Mouse (Mus musculus) spleen, adult 2 months (tissue): ENCODE data around the gene Eml2. TPM values are rescaled to one million over a fixed set of nuclear protein-coding genes. Genes with fewer than 3 reads are reported as not detected.

ENCODE experiments used
- DNase-seq, 2 experiments: peaks; one replicate each; pipeline versions ENCODE4 v3.0.0 to v3.0.0-alpha.2; 2012 to 2021; ENCODE audit warnings: low spot score in 2 of 2, low read depth in 1 of 2
- H3K27ac ChIP-seq: fragments of 200-500 bp; 2 replicates; pipeline ENCODE4 v1.5.1; 2012; ENCODE audit warnings: low read length, inconsistent platforms; ENCODE audit not compliant: insufficient read depth
- H3K27me3 ChIP-seq: fragments of 200-500 bp; 2 replicates; pipeline ENCODE4 v1.6.1; 2012; ENCODE audit warnings: mild to moderate bottlenecking, moderate library complexity, low read length, inconsistent platforms; ENCODE audit not compliant: control insufficient read depth, insufficient read depth
- H3K36me3 ChIP-seq: fragments of 200-500 bp; 2 replicates; pipeline ENCODE4 v1.6.1; 2012; ENCODE audit warnings: mild to moderate bottlenecking, low read length, inconsistent platforms; ENCODE audit not compliant: control insufficient read depth, insufficient read depth
- H3K4me1 ChIP-seq: fragments of 200-500 bp; 2 replicates; pipeline ENCODE4 v1.6.1; 2011; ENCODE audit warnings: inconsistent platforms; ENCODE audit not compliant: control insufficient read depth, insufficient read depth, insufficient read length
- H3K4me3 ChIP-seq: fragments of 200-500 bp; 2 replicates; pipeline ENCODE4 v1.5.1; 2011; ENCODE audit warnings: mild to moderate bottlenecking, inconsistent platforms; ENCODE audit not compliant: insufficient read depth, insufficient read length; ENCODE audit errors: extremely low read depth
- CTCF ChIP-seq: fragments of 200-500 bp; IDR thresholded peaks from 2 replicates; pipeline ENCODE4 v1.5.1; 2011; ENCODE audit warnings: mild to moderate bottlenecking, inconsistent platforms; ENCODE audit not compliant: insufficient read depth, insufficient read length, insufficient replicate concordance; ENCODE audit errors: extremely low read depth
- POLR2A ChIP-seq: fragments of 200-500 bp; IDR thresholded peaks from 2 replicates; pipeline ENCODE4 v1.6.1; 2011; ENCODE audit warnings: low read depth, low read length, inconsistent platforms
- WGBS: fragments of 180-500 bp; shearing (Covaris S2); methylation state at CpG from one replicate; pipeline ENCODE4 v1.1.7; 2018; 5-methylcytosine and 5-hydroxymethylcytosine counted together
- polyA plus RNA-seq: library from polyadenylated mRNA; depleted of rRNA; stranded (reverse); fragments of >200 nt; gene quantifications from 2 replicates; pipeline ENCODE4 v1.2.3, GENCODE M21; 2012; rRNA removed

Gene Eml2
- polyA plus RNA-seq, result 27.4 and 27.9 TPM in 2 replicates

- DNase-seq, result no peak
- peaks cover 4% of the 10 kb centered on the region; the same call in 1 of the 2 replicates for H3K4me1 ChIP-seq
- no peak for TF ChIP-seq POLR2A
- TF ChIP-seq CTCF, result no peak
- no peak within 1 kb of the TSS for H3K27ac ChIP-seq
- 9% methylated on average over 30 of the region's 30 CpGs for WGBS
- peaks cover 17% of the 10 kb centered on the region for H3K27me3 ChIP-seq
- no peak within 1 kb of the TSS for H3K4me3 ChIP-seq
- H3K36me3 ChIP-seq, result no peaks in the 10 kb centered on the region
Measured at GRCm38 (mm10) chr7:19175708-19176515, at the start of gene Eml2. Eml2 (plus strand) TSS chr7:19176421.

- Histone ChIP-seq H3K4me3 (no peak overlapping the region), H3K27ac (no peak overlapping the region), H3K4me1 (peaks cover 5% of the 10 kb centered on the region), H3K27me3 (no peaks in the 10 kb centered on the region), H3K36me3 (peaks cover 4% of the 10 kb centered on the region; the same call in 1 of the 2 replicates)
- 89% methylated on average over 5 of the region's 5 CpGs for WGBS
- TF ChIP-seq POLR2A, result no peak
- no peak for TF ChIP-seq CTCF
- DNase-seq, result no peak
Measured at GRCm38 (mm10) chr7:19127744-19128143, 48.5 kb upstream of the Eml2 start.

- Histone ChIP-seq H3K27ac (no peak overlapping the region), H3K27me3 (no peaks in the 10 kb centered on the region), H3K4me3 (no peak overlapping the region), H3K4me1 (peaks cover 5% of the 10 kb centered on the region), H3K36me3 (peaks cover 4% of the 10 kb centered on the region; the same call in 1 of the 2 replicates)
- TF ChIP-seq CTCF (no peak), POLR2A (no peak)
- 82% methylated on average over 5 of the region's 5 CpGs for WGBS
- DNase-seq, result no peak
Measured at GRCm38 (mm10) chr7:19129396-19129795, 46.8 kb upstream of the Eml2 start.

- TF ChIP-seq POLR2A (no peak), CTCF (no peak)
- 33% methylated on average over 4 of the region's 4 CpGs for WGBS
- Histone ChIP-seq H3K36me3 (peaks cover 8% of the 10 kb centered on the region), H3K27me3 (no peaks in the 10 kb centered on the region), H3K4me1 (peaks cover 5% of the 10 kb centered on the region), H3K27ac (0 out of 2 replicates have a peak overlapping the region, but pooled peaks have one; percentile 4), H3K4me3 (no peak overlapping the region)
- no peak for DNase-seq
Measured at GRCm38 (mm10) chr7:19130657-19131056, 45.6 kb upstream of the Eml2 start.

- DNase-seq, result peak; percentile 77 to 89
- H3K4me1 ChIP-seq, result peaks cover 5% of the 10 kb centered on the region
- WGBS, result 1% methylated on average over 39 of the region's 39 CpGs
- no peaks in the 10 kb centered on the region for H3K27me3 ChIP-seq
- H3K27ac ChIP-seq, result peak overlapping the region; percentile 46; the same call in 1 of the 2 replicates
- H3K4me3 ChIP-seq, result peak overlapping the region; percentile 44
- peaks cover 14% of the 10 kb centered on the region for H3K36me3 ChIP-seq
- TF ChIP-seq CTCF (peak; percentile 66), POLR2A (no peak)
Measured at GRCm38 (mm10) chr7:19131324-19131848, 44.8 kb upstream of the Eml2 start.

- H3K27me3 ChIP-seq, result no peaks in the 10 kb centered on the region
- peaks cover 5% of the 10 kb centered on the region for H3K4me1 ChIP-seq
- no peak overlapping the region for H3K4me3 ChIP-seq
- TF ChIP-seq CTCF (no peak), POLR2A (no peak)
- peaks cover 21% of the 10 kb centered on the region for H3K36me3 ChIP-seq
- 92% methylated on average over 13 of the region's 13 CpGs for WGBS
- no peak overlapping the region for H3K27ac ChIP-seq
- no peak for DNase-seq
Measured at GRCm38 (mm10) chr7:19136168-19136567, 40.1 kb upstream of the Eml2 start.

- Histone ChIP-seq H3K36me3 (peaks cover 21% of the 10 kb centered on the region), H3K27ac (no peak overlapping the region), H3K4me3 (no peak overlapping the region), H3K27me3 (no peaks in the 10 kb centered on the region), H3K4me1 (peaks cover 2% of the 10 kb centered on the region; the same call in 1 of the 2 replicates)
- 90% methylated on average over 38 of the region's 38 CpGs for WGBS
- no peak for DNase-seq
- no peak for TF ChIP-seq POLR2A
- TF ChIP-seq CTCF, result no peak
Measured at GRCm38 (mm10) chr7:19136673-19137334, 39.4 kb upstream of the Eml2 start.
